Mouse (Mus musculus) gastrocnemius, adult 18-20 months (tissue): Measurements from ENCODE around the gene Fam92b. TPM values are rescaled to one million over a fixed set of nuclear protein-coding genes. Genes with fewer than 3 reads are reported as not detected.

Source experiments
- total RNA-seq, 2 experiments: library from RNA; stranded (reverse); gene quantifications; 2 replicates each; pipeline ENCODE4 v1.2.3; 2021

Fam92b gene
- total RNA-seq, 2 experiments from 2014 or later: not detected

Other genes starting within 250 kb of the Fam92b start
- gene Crispld2, start 185.0 kb downstream of the Fam92b start, total RNA-seq: 10 to 100 TPM; 11.2 to 13.1 TPM
- 10 to 100 TPM; 20.4 to 24.6 TPM for gene Zdhhc7, start 76.0 kb downstream of the Fam92b start, total RNA-seq
- gene 6430548M08Rik, start 63.3 kb downstream of the Fam92b start, total RNA-seq: 10 to 100 TPM; 23.3 to 45.0 TPM
- gene Gse1, start 51.0 kb upstream of the Fam92b start, total RNA-seq: 10 to 100 TPM; 28.9 to 32.6 TPM